Mouse (Mus musculus): ENCODE data around the gene Arih2.

Arih2 gene

DNA sequence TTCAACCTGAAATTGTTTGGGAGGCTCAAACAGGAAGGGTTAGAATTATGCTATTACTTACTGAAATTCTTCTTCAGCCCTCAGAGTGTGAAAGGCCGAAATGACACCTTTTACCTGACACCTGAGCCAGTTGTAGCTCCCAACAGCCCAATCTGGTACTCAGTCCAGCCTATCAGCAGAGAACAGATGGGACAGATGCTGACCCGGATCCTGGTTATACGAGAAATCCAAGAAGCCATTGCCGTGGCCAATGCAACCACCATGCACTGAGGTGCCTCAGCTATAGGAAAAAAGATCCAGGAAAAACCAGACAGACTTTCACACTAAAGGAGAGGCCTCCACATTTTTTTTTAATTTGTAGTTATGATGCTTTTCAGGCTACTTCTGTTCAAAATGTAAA lies 90.0 kb downstream of the Arih2 start:
- peak in 1 of 2 experiments; percentile 7 for DNase-seq
